Mouse (Mus musculus): Measurements from ENCODE around the gene Spata2l. TPM values are rescaled to one million over a fixed set of nuclear protein-coding genes. Genes with fewer than 3 reads are reported as not detected.

The Spata2l gene
- polyA plus RNA-seq, 1 experiment from 2014 or later = 2.8 TPM

GRCm38 (mm10) chr8:123244382-123244781 lies 8.3 kb upstream of the Spata2l start:
- Histone ChIP-seq H3K36me3 (ENCODE audit: control insufficient read depth, insufficient read depth, low read length) (peaks cover 80% of the 10 kb centered on the region), H3K27ac (replicated peaks in 1 of 2; ENCODE audit: control insufficient read depth in 1 of 2, insufficient read depth in 1 of 2, low read depth in 2 of 2, low read length in 2 of 2) (no peak overlapping the region), H3K9ac (ENCODE audit: low read length) (no peak overlapping the region), H3K9me3 (ENCODE audit: control insufficient read depth, low read length) (no peaks in the 10 kb centered on the region), H3K4me1 (ENCODE audit: control insufficient read depth in 2 of 2, insufficient read depth in 2 of 2, low read length in 2 of 2) (no peaks in the 10 kb centered on the region), H3K27me3 (ENCODE audit: control insufficient read depth, insufficient read depth, low read length) (no peaks in the 10 kb centered on the region), H3K4me3 (ENCODE audit: control insufficient read depth in 1 of 2, insufficient read depth in 1 of 2, low read depth in 1 of 2, low read length in 2 of 2) (no peak overlapping the region), H3K4me2 (ENCODE audit: low read length) (no peak overlapping the region)
- ATAC-seq (ENCODE audit: insufficient number of reproducible peaks, insufficient read depth, low FRiP score, low read depth) = no peak
- WGBS = 86% methylated on average over 4 of the region's 4 CpGs

GRCm38 (mm10) chr8:123243053-123243452 lies 7.0 kb upstream of the Spata2l start:
- Histone ChIP-seq H3K4me2 (ENCODE audit: low read length) (no peak overlapping the region), H3K27me3 (ENCODE audit: control insufficient read depth, insufficient read depth, low read length) (no peaks in the 10 kb centered on the region), H3K4me1 (ENCODE audit: control insufficient read depth in 2 of 2, insufficient read depth in 2 of 2, low read length in 2 of 2) (no peaks in the 10 kb centered on the region), H3K9me3 (ENCODE audit: control insufficient read depth, low read length) (no peaks in the 10 kb centered on the region), H3K36me3 (ENCODE audit: control insufficient read depth, insufficient read depth, low read length) (peaks cover 66% of the 10 kb centered on the region), H3K9ac (ENCODE audit: low read length) (no peak overlapping the region), H3K27ac (replicated peaks in 1 of 2; ENCODE audit: control insufficient read depth in 1 of 2, insufficient read depth in 1 of 2, low read depth in 2 of 2, low read length in 2 of 2) (no peak overlapping the region), H3K4me3 (ENCODE audit: control insufficient read depth in 1 of 2, insufficient read depth in 1 of 2, low read depth in 1 of 2, low read length in 2 of 2) (no peak overlapping the region)
- 64% methylated on average over 11 of the region's 11 CpGs for WGBS
- ATAC-seq (ENCODE audit: insufficient number of reproducible peaks, insufficient read depth, low FRiP score, low read depth) = no peak

GRCm38 (mm10) chr8:123242107-123242923 lies 6.3 kb upstream of the Spata2l start:
- no peaks in the 10 kb centered on the region for H3K9me3 ChIP-seq (ENCODE audit: control insufficient read depth, low read length)
- H3K9ac ChIP-seq (ENCODE audit: low read length) = no peak overlapping the region
- no peak overlapping the region for H3K4me3 ChIP-seq (ENCODE audit: control insufficient read depth in 1 of 2, insufficient read depth in 1 of 2, low read depth in 1 of 2, low read length in 2 of 2)
- H3K36me3 ChIP-seq (ENCODE audit: control insufficient read depth, insufficient read depth, low read length) = peaks cover 59% of the 10 kb centered on the region
- H3K4me1 ChIP-seq (ENCODE audit: control insufficient read depth in 2 of 2, insufficient read depth in 2 of 2, low read length in 2 of 2) = no peaks in the 10 kb centered on the region
- no peak overlapping the region for H3K4me2 ChIP-seq (ENCODE audit: low read length)
- H3K27me3 ChIP-seq (ENCODE audit: control insufficient read depth, insufficient read depth, low read length) = no peaks in the 10 kb centered on the region
- 84% methylated on average over 7 of the region's 7 CpGs for WGBS
- no peak for ATAC-seq (ENCODE audit: insufficient number of reproducible peaks, insufficient read depth, low FRiP score, low read depth)
- H3K27ac ChIP-seq (replicated peaks in 1 of 2; ENCODE audit: control insufficient read depth in 1 of 2, insufficient read depth in 1 of 2, low read depth in 2 of 2, low read length in 2 of 2) = no peak overlapping the region

- H3K27me3 ChIP-seq (ENCODE audit: control insufficient read depth, insufficient read depth, low read length) = peaks cover 4% of the 10 kb centered on the region; the same call in 1 of the 2 replicates
- H3K4me2 ChIP-seq (ENCODE audit: low read length) = no peak overlapping the region
- H3K4me1 ChIP-seq (ENCODE audit: control insufficient read depth in 2 of 2, insufficient read depth in 2 of 2, low read length in 2 of 2) = peaks cover 3 to 10% of the 10 kb centered on the region in 2 experiments; a peak in 1 of 4 replicates
- H3K36me3 ChIP-seq (ENCODE audit: control insufficient read depth, insufficient read depth, low read length) = peaks cover 30% of the 10 kb centered on the region
- H3K9ac ChIP-seq (ENCODE audit: low read length) = no peak overlapping the region
- H3K27ac ChIP-seq (replicated peaks in 1 of 2; ENCODE audit: control insufficient read depth in 1 of 2, insufficient read depth in 1 of 2, low read depth in 2 of 2, low read length in 2 of 2) = no peak overlapping the region
- no peak overlapping the region for H3K4me3 ChIP-seq (ENCODE audit: control insufficient read depth in 1 of 2, insufficient read depth in 1 of 2, low read depth in 1 of 2, low read length in 2 of 2)
- no peak for ATAC-seq (ENCODE audit: insufficient number of reproducible peaks, insufficient read depth, low FRiP score, low read depth)
- 80% methylated on average over 10 of the region's 10 CpGs for WGBS
- no peaks in the 10 kb centered on the region for H3K9me3 ChIP-seq (ENCODE audit: control insufficient read depth, low read length)
These were observed 3.4 kb upstream of the Spata2l start for GRCm38 (mm10) chr8:123239398-123239797.

GRCm38 (mm10) chr8:123234918-123235519 lies 1.0 kb downstream of the Spata2l start:
- 36% methylated on average over 13 of the region's 13 CpGs for WGBS
- peak overlapping the region; percentile 77 for H3K9ac ChIP-seq (ENCODE audit: low read length)
- H3K4me2 ChIP-seq (ENCODE audit: low read length) = peak overlapping the region; percentile 95
- H3K36me3 ChIP-seq (ENCODE audit: control insufficient read depth, insufficient read depth, low read length) = peaks cover 2% of the 10 kb centered on the region; the same call in 1 of the 2 replicates
- no peak for ATAC-seq (ENCODE audit: insufficient number of reproducible peaks, insufficient read depth, low FRiP score, low read depth)
- no peak overlapping the region for H3K27ac ChIP-seq (replicated peaks in 1 of 2; ENCODE audit: control insufficient read depth in 1 of 2, insufficient read depth in 1 of 2, low read depth in 2 of 2, low read length in 2 of 2)
- H3K4me1 ChIP-seq (ENCODE audit: control insufficient read depth in 2 of 2, insufficient read depth in 2 of 2, low read length in 2 of 2) = peaks cover 3 to 10% of the 10 kb centered on the region in 2 experiments; a peak in 1 of 4 replicates
- no peaks in the 10 kb centered on the region for H3K9me3 ChIP-seq (ENCODE audit: control insufficient read depth, low read length)
- H3K4me3 ChIP-seq (ENCODE audit: control insufficient read depth in 1 of 2, insufficient read depth in 1 of 2, low read depth in 1 of 2, low read length in 2 of 2) = peak overlapping the region; percentile 57 to 59
- H3K27me3 ChIP-seq (ENCODE audit: control insufficient read depth, insufficient read depth, low read length) = peaks cover 12% of the 10 kb centered on the region; the same call in 1 of the 2 replicates

GRCm38 (mm10) chr8:123233760-123234159 lies 2.3 kb downstream of the Spata2l start:
- H3K4me1 ChIP-seq (ENCODE audit: control insufficient read depth in 2 of 2, insufficient read depth in 2 of 2, low read length in 2 of 2) = peaks cover 3 to 10% of the 10 kb centered on the region in 2 experiments; a peak in 1 of 4 replicates
- no peak overlapping the region for H3K9ac ChIP-seq (ENCODE audit: low read length)
- 77% methylated on average over 11 of the region's 11 CpGs for WGBS
- H3K9me3 ChIP-seq (ENCODE audit: control insufficient read depth, low read length) = no peaks in the 10 kb centered on the region
- no peak overlapping the region for H3K27ac ChIP-seq (replicated peaks in 1 of 2; ENCODE audit: control insufficient read depth in 1 of 2, insufficient read depth in 1 of 2, low read depth in 2 of 2, low read length in 2 of 2)
- peaks cover 6% of the 10 kb centered on the region; the same call in 1 of the 2 replicates for H3K36me3 ChIP-seq (ENCODE audit: control insufficient read depth, insufficient read depth, low read length)
- no peak overlapping the region for H3K4me3 ChIP-seq (ENCODE audit: control insufficient read depth in 1 of 2, insufficient read depth in 1 of 2, low read depth in 1 of 2, low read length in 2 of 2)
- H3K4me2 ChIP-seq (ENCODE audit: low read length) = no peak overlapping the region
- H3K27me3 ChIP-seq (ENCODE audit: control insufficient read depth, insufficient read depth, low read length) = peaks cover 12% of the 10 kb centered on the region; the same call in 1 of the 2 replicates
- no peak for ATAC-seq (ENCODE audit: insufficient number of reproducible peaks, insufficient read depth, low FRiP score, low read depth)

- Histone ChIP-seq H3K27me3 (ENCODE audit: control insufficient read depth, insufficient read depth, low read length) (peaks cover 12% of the 10 kb centered on the region; the same call in 1 of the 2 replicates), H3K36me3 (ENCODE audit: control insufficient read depth, insufficient read depth, low read length) (peaks cover 10% of the 10 kb centered on the region; the same call in 1 of the 2 replicates), H3K27ac (replicated peaks in 1 of 2; ENCODE audit: control insufficient read depth in 1 of 2, insufficient read depth in 1 of 2, low read depth in 2 of 2, low read length in 2 of 2) (no peak overlapping the region), H3K9me3 (ENCODE audit: control insufficient read depth, low read length) (no peaks in the 10 kb centered on the region), H3K4me1 (ENCODE audit: control insufficient read depth in 2 of 2, insufficient read depth in 2 of 2, low read length in 2 of 2) (peaks cover 3 to 10% of the 10 kb centered on the region in 2 experiments; a peak in 1 of 4 replicates), H3K4me2 (ENCODE audit: low read length) (no peak overlapping the region), H3K4me3 (ENCODE audit: control insufficient read depth in 1 of 2, insufficient read depth in 1 of 2, low read depth in 1 of 2, low read length in 2 of 2) (no peak overlapping the region), H3K9ac (ENCODE audit: low read length) (no peak overlapping the region)
- 53% methylated on average over 13 of the region's 13 CpGs for WGBS
- ATAC-seq (ENCODE audit: insufficient number of reproducible peaks, insufficient read depth, low FRiP score, low read depth) = no peak
These were observed 2.7 kb downstream of the Spata2l start for GRCm38 (mm10) chr8:123233300-123233699.

Measured in heart, embryonic 14.5 days (tissue).